Mouse (Mus musculus): Measurements from ENCODE around the gene Sobp. TPM values are rescaled to one million over a fixed set of nuclear protein-coding genes. Genes with fewer than 3 reads are reported as not detected.

Sobp gene
- polyA plus RNA-seq, 1 experiment from 2014 or later = 0.29 TPM

GRCm38 (mm10) chr10:43083288-43084086 lies 90.8 kb downstream of the Sobp start:
- H3K4me3 ChIP-seq (ENCODE audit: low read length) = no peak overlapping the region
- H3K36me3 ChIP-seq (ENCODE audit: control insufficient read depth, insufficient read depth, low read length) = no peaks in the 10 kb centered on the region
- no peak overlapping the region for H3K9ac ChIP-seq (ENCODE audit: low read length)
- WGBS = 60% methylated on average over 8 of the region's 9 CpGs
- no peaks in the 10 kb centered on the region for H3K9me3 ChIP-seq (ENCODE audit: control insufficient read depth, low read length)
- H3K27ac ChIP-seq (ENCODE audit: low read length) = no peak overlapping the region
- H3K27me3 ChIP-seq (ENCODE audit: control insufficient read depth, insufficient read depth, low read depth, low read length) = no peaks in the 10 kb centered on the region
- H3K4me1 ChIP-seq (replicated peaks; ENCODE audit: control insufficient read depth, insufficient read depth, low read length) = no peaks in the 10 kb centered on the region
- no peak for ATAC-seq (ENCODE audit: low read depth)
- no peak overlapping the region for H3K4me2 ChIP-seq (ENCODE audit: low read depth, low read length)

- ATAC-seq (ENCODE audit: low read depth) = no peak
- H3K4me3 ChIP-seq (ENCODE audit: low read length) = no peak overlapping the region
- no peak overlapping the region for H3K9ac ChIP-seq (ENCODE audit: low read length)
- no peaks in the 10 kb centered on the region for H3K27me3 ChIP-seq (ENCODE audit: control insufficient read depth, insufficient read depth, low read depth, low read length)
- H3K27ac ChIP-seq (ENCODE audit: low read length) = no peak overlapping the region
- H3K36me3 ChIP-seq (ENCODE audit: control insufficient read depth, insufficient read depth, low read length) = no peaks in the 10 kb centered on the region
- no peaks in the 10 kb centered on the region for H3K4me1 ChIP-seq (replicated peaks; ENCODE audit: control insufficient read depth, insufficient read depth, low read length)
- no peaks in the 10 kb centered on the region for H3K9me3 ChIP-seq (ENCODE audit: control insufficient read depth, low read length)
- H3K4me2 ChIP-seq (ENCODE audit: low read depth, low read length) = no peak overlapping the region
- WGBS = 59% methylated on average over 3 of the region's 3 CpGs
Measured at GRCm38 (mm10) chr10:43081316-43081715, 93.0 kb downstream of the Sobp start.

- H3K36me3 ChIP-seq (ENCODE audit: control insufficient read depth, insufficient read depth, low read length) = no peaks in the 10 kb centered on the region
- no peak overlapping the region for H3K4me3 ChIP-seq (ENCODE audit: low read length)
- H3K27me3 ChIP-seq (ENCODE audit: control insufficient read depth, insufficient read depth, low read depth, low read length) = no peaks in the 10 kb centered on the region
- WGBS = 60% methylated on average over 13 of the region's 13 CpGs
- ATAC-seq (ENCODE audit: low read depth) = no peak
- no peak overlapping the region for H3K27ac ChIP-seq (ENCODE audit: low read length)
- H3K9ac ChIP-seq (ENCODE audit: low read length) = no peak overlapping the region
- H3K4me2 ChIP-seq (ENCODE audit: low read depth, low read length) = no peak overlapping the region
- no peaks in the 10 kb centered on the region for H3K9me3 ChIP-seq (ENCODE audit: control insufficient read depth, low read length)
- H3K4me1 ChIP-seq (replicated peaks; ENCODE audit: control insufficient read depth, insufficient read depth, low read length) = no peaks in the 10 kb centered on the region
Measured at GRCm38 (mm10) chr10:43075535-43076152, 98.7 kb downstream of the Sobp start.

GRCm38 (mm10) chr10:43073281-43073680 lies 101.0 kb downstream of the Sobp start:
- Histone ChIP-seq H3K27ac (ENCODE audit: low read length) (no peak overlapping the region), H3K4me1 (replicated peaks; ENCODE audit: control insufficient read depth, insufficient read depth, low read length) (no peaks in the 10 kb centered on the region), H3K4me2 (ENCODE audit: low read depth, low read length) (no peak overlapping the region), H3K27me3 (ENCODE audit: control insufficient read depth, insufficient read depth, low read depth, low read length) (no peaks in the 10 kb centered on the region), H3K9me3 (ENCODE audit: control insufficient read depth, low read length) (no peaks in the 10 kb centered on the region), H3K36me3 (ENCODE audit: control insufficient read depth, insufficient read depth, low read length) (no peaks in the 10 kb centered on the region), H3K4me3 (ENCODE audit: low read length) (no peak overlapping the region), H3K9ac (ENCODE audit: low read length) (no peak overlapping the region)
- no peak for ATAC-seq (ENCODE audit: low read depth)
- WGBS = 67% methylated on average over 8 of the region's 8 CpGs

- H3K4me1 ChIP-seq (replicated peaks; ENCODE audit: control insufficient read depth, insufficient read depth, low read length) = no peaks in the 10 kb centered on the region
- H3K36me3 ChIP-seq (ENCODE audit: control insufficient read depth, insufficient read depth, low read length) = no peaks in the 10 kb centered on the region
- no peaks in the 10 kb centered on the region for H3K9me3 ChIP-seq (ENCODE audit: control insufficient read depth, low read length)
- no peak overlapping the region for H3K9ac ChIP-seq (ENCODE audit: low read length)
- H3K27me3 ChIP-seq (ENCODE audit: control insufficient read depth, insufficient read depth, low read depth, low read length) = no peaks in the 10 kb centered on the region
- WGBS = 82% methylated on average over 6 of the region's 6 CpGs
- ATAC-seq (ENCODE audit: low read depth) = no peak
- H3K4me2 ChIP-seq (ENCODE audit: low read depth, low read length) = no peak overlapping the region
- H3K27ac ChIP-seq (ENCODE audit: low read length) = no peak overlapping the region
- no peak overlapping the region for H3K4me3 ChIP-seq (ENCODE audit: low read length)
Measured at GRCm38 (mm10) chr10:43070893-43071292, 103.4 kb downstream of the Sobp start.

GRCm38 (mm10) chr10:43065331-43065730 lies 109.0 kb downstream of the Sobp start:
- H3K4me1 ChIP-seq (replicated peaks; ENCODE audit: control insufficient read depth, insufficient read depth, low read length) = no peaks in the 10 kb centered on the region
- H3K4me2 ChIP-seq (ENCODE audit: low read depth, low read length) = no peak overlapping the region
- no peak overlapping the region for H3K4me3 ChIP-seq (ENCODE audit: low read length)
- ATAC-seq (ENCODE audit: low read depth) = no peak
- H3K9ac ChIP-seq (ENCODE audit: low read length) = no peak overlapping the region
- no peak overlapping the region for H3K27ac ChIP-seq (ENCODE audit: low read length)
- 71% methylated on average over 7 of the region's 7 CpGs for WGBS
- no peaks in the 10 kb centered on the region for H3K9me3 ChIP-seq (ENCODE audit: control insufficient read depth, low read length)
- H3K36me3 ChIP-seq (ENCODE audit: control insufficient read depth, insufficient read depth, low read length) = no peaks in the 10 kb centered on the region
- no peaks in the 10 kb centered on the region for H3K27me3 ChIP-seq (ENCODE audit: control insufficient read depth, insufficient read depth, low read depth, low read length)

- ATAC-seq (ENCODE audit: low read depth) = no peak
- H3K27ac ChIP-seq (ENCODE audit: low read length) = no peak overlapping the region
- H3K9ac ChIP-seq (ENCODE audit: low read length) = no peak overlapping the region
- no peaks in the 10 kb centered on the region for H3K9me3 ChIP-seq (ENCODE audit: control insufficient read depth, low read length)
- 90% methylated on average over 11 of the region's 11 CpGs for WGBS
- H3K4me1 ChIP-seq (replicated peaks; ENCODE audit: control insufficient read depth, insufficient read depth, low read length) = no peaks in the 10 kb centered on the region
- H3K4me2 ChIP-seq (ENCODE audit: low read depth, low read length) = no peak overlapping the region
- H3K27me3 ChIP-seq (ENCODE audit: control insufficient read depth, insufficient read depth, low read depth, low read length) = no peaks in the 10 kb centered on the region
- no peaks in the 10 kb centered on the region for H3K36me3 ChIP-seq (ENCODE audit: control insufficient read depth, insufficient read depth, low read length)
- no peak overlapping the region for H3K4me3 ChIP-seq (ENCODE audit: low read length)
Measured at GRCm38 (mm10) chr10:43061519-43062105, 112.7 kb downstream of the Sobp start.

GRCm38 (mm10) chr10:43055405-43055804 lies 118.9 kb downstream of the Sobp start:
- WGBS = 88% methylated on average over 2 of the region's 2 CpGs

GRCm38 (mm10) chr10:43054776-43055175 lies 119.6 kb downstream of the Sobp start:
- WGBS = 73% methylated on average over 8 of the region's 8 CpGs
- ATAC-seq (ENCODE audit: low read depth) = no peak
- Histone ChIP-seq H3K9ac (ENCODE audit: low read length) (no peak overlapping the region), H3K4me2 (ENCODE audit: low read depth, low read length) (no peak overlapping the region), H3K9me3 (ENCODE audit: control insufficient read depth, low read length) (no peaks in the 10 kb centered on the region), H3K4me3 (ENCODE audit: low read length) (no peak overlapping the region), H3K27ac (ENCODE audit: low read length) (no peak overlapping the region), H3K4me1 (replicated peaks; ENCODE audit: control insufficient read depth, insufficient read depth, low read length) (no peaks in the 10 kb centered on the region), H3K36me3 (ENCODE audit: control insufficient read depth, insufficient read depth, low read length) (no peaks in the 10 kb centered on the region), H3K27me3 (ENCODE audit: control insufficient read depth, insufficient read depth, low read depth, low read length) (no peaks in the 10 kb centered on the region)

More at GRCm38 (mm10) chr10:43055405-43055804, 118.9 kb downstream of the Sobp start:
- Histone ChIP-seq H3K27ac (ENCODE audit: low read length) (no peak overlapping the region), H3K4me3 (ENCODE audit: low read length) (no peak overlapping the region), H3K9me3 (ENCODE audit: control insufficient read depth, low read length) (no peaks in the 10 kb centered on the region), H3K36me3 (ENCODE audit: control insufficient read depth, insufficient read depth, low read length) (no peaks in the 10 kb centered on the region), H3K4me2 (ENCODE audit: low read depth, low read length) (no peak overlapping the region), H3K27me3 (ENCODE audit: control insufficient read depth, insufficient read depth, low read depth, low read length) (no peaks in the 10 kb centered on the region), H3K9ac (ENCODE audit: low read length) (no peak overlapping the region), H3K4me1 (replicated peaks; ENCODE audit: control insufficient read depth, insufficient read depth, low read length) (no peaks in the 10 kb centered on the region)
- ATAC-seq (ENCODE audit: low read depth) = no peak

Data from lung, embryonic 16.5 days (tissue).